Mouse (Mus musculus): ENCODE data around the gene Trabd2b.

DNA sequence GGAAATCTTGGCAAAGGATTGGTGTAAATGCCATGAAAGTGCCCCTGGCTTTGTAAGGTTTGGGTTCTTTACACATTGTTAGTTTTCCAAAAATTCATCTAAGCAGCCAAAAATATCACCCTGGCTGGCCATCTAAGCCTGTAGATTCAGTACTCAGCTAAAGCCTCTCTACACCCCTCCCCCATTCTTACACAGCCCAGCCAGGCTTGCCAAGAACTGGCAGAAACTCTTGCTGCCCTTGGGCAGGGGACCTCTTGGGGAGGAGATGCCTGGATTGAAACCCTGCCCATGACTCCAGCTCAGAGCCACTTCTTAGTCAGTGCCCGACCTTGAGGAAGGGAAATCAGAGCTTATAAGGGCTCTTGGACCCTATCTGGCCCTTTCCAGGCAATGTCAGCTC, 207.6 kb downstream of the Trabd2b start:
- no peak for TF ChIP-seq ZNF384 (IDR thresholded peaks at IDR 0.05; ENCODE audit: low read depth, low read length)
- TF ChIP-seq CHD2 (IDR thresholded peaks at IDR 0.05; ENCODE audit: low read depth, low read length), result no peak
- TF ChIP-seq ZC3H11A (IDR thresholded peaks at IDR 0.05; ENCODE audit: borderline replicate concordance, low read depth, low read length), result no peak
- TF ChIP-seq HCFC1 (IDR thresholded peaks at IDR 0.05; ENCODE audit: borderline replicate concordance, insufficient read depth, low read length), result no peak

Measured in ES-E14 (cell line).